Mouse (Mus musculus) bone marrow, adult 2 months (tissue): ENCODE data around the gene Gm9903.

Experiments used
- CTCF ChIP-seq: fragments of 200-500 bp; IDR thresholded peaks from 2 replicates; pipeline ENCODE4 v1.5.1; 2011; ENCODE audit warnings: low read length, control low read depth; ENCODE audit not compliant: control insufficient read depth, insufficient read depth
- POLR2A ChIP-seq: fragments of 200-500 bp; IDR thresholded peaks from 2 replicates; pipeline ENCODE4 v1.6.1; 2011; ENCODE audit warnings: low read depth, mild to moderate bottlenecking, control low read depth, low read length, borderline replicate concordance; ENCODE audit not compliant: control insufficient read depth

GRCm38 (mm10) chr5:33638826-33639225 is 9.1 kb downstream of the Gm9903 start:
- TF ChIP-seq POLR2A (no peak), CTCF (no peak)
